Mouse (Mus musculus) liver, embryonic 14.5 days (tissue): ENCODE data around the gene Clip2.

Experiments used
- CTCF ChIP-seq: IDR thresholded peaks from 2 replicates; pipeline ENCODE4 v1.5.1; 2016; ENCODE audit warnings: antibody characterized with exemption, low read depth, control low read depth
- EP300 ChIP-seq: IDR thresholded peaks from 2 replicates; pipeline ENCODE4 v1.6.1; 2016; ENCODE audit warnings: antibody characterized with exemption, low read depth

DNA sequence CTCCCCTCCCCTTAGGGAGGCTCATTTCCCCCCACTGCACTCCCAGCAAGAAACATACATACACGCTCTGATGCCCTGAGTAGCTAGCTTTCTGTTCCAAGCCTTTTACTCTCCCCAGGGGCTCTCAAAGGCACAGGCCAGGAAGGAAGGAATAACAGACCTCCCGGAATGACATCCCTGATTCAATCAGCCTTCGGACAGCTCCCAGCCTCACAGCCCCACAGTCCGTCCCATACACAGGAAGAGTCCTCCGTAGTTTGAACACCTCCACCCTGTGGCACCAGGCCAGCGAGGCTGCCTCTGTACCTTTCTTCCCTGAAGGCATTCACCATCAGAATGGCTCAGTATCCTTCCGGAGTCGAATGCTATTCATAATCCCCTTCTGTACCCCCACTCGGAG lies 23.7 kb downstream of the Clip2 start:
- TF ChIP-seq CTCF = no peak
- TF ChIP-seq EP300 = no peak
